Mouse (Mus musculus) frontal cortex, adult (tissue): Measurements from ENCODE around the gene Prr5.
A peak's percentile ranks its signal among the peaks of the same experiment; 100 is the strongest.

Source experiments
- ATAC-seq: cut with Nextera tagmentation; 2 replicates; pipeline ENCODE4 v1.9.2; 2017; ENCODE audit warnings: mild to moderate bottlenecking, moderate library complexity, mixed read lengths; ENCODE audit not compliant: low TSS enrichment

Prr5 gene

GRCm38 (mm10) chr15:84680545-84681454, 11.4 kb downstream of the Prr5 start:
- ATAC-seq = no peak

GRCm38 (mm10) chr15:84681455-84682193, 12.2 kb downstream of the Prr5 start:
- ATAC-seq = no peak

- no peak for ATAC-seq
Observed at GRCm38 (mm10) chr15:84682206-84682605, 12.8 kb downstream of the Prr5 start.

GRCm38 (mm10) chr15:84682821-84683220, 13.4 kb downstream of the Prr5 start:
- no peak for ATAC-seq

GRCm38 (mm10) chr15:84684520-84684919, 15.1 kb downstream of the Prr5 start:
- no peak for ATAC-seq

GRCm38 (mm10) chr15:84685417-84685816, 16.0 kb downstream of the Prr5 start:
- no peak for ATAC-seq

GRCm38 (mm10) chr15:84687904-84688303, 18.5 kb downstream of the Prr5 start:
- ATAC-seq = no peak

- no peak for ATAC-seq
Observed at GRCm38 (mm10) chr15:84689356-84689755, 19.9 kb downstream of the Prr5 start.

- ATAC-seq = no peak
Observed at GRCm38 (mm10) chr15:84691513-84691912, 22.1 kb downstream of the Prr5 start.

GRCm38 (mm10) chr15:84692645-84693044, 23.2 kb downstream of the Prr5 start:
- no peak for ATAC-seq

GRCm38 (mm10) chr15:84696021-84696420, 26.6 kb downstream of the Prr5 start:
- ATAC-seq = no peak

- peak; percentile 39 for ATAC-seq
Observed at GRCm38 (mm10) chr15:84697611-84698011, 28.2 kb downstream of the Prr5 start.

- no peak for ATAC-seq
Observed at GRCm38 (mm10) chr15:84698189-84698588, 28.8 kb downstream of the Prr5 start.

GRCm38 (mm10) chr15:84700147-84700794, 30.9 kb downstream of the Prr5 start:
- no peak for ATAC-seq

- no peak; the same call in 1 of the 2 replicates for ATAC-seq
Observed at GRCm38 (mm10) chr15:84701947-84702346, 32.5 kb downstream of the Prr5 start.

- ATAC-seq = no peak
Observed at GRCm38 (mm10) chr15:84702391-84703345, 33.2 kb downstream of the Prr5 start.

GRCm38 (mm10) chr15:84703992-84704391, 34.6 kb downstream of the Prr5 start:
- no peak for ATAC-seq

- no peak for ATAC-seq
Observed at GRCm38 (mm10) chr15:84705351-84705901, 36.0 kb downstream of the Prr5 start.

GRCm38 (mm10) chr15:84706983-84707619, 37.7 kb downstream of the Prr5 start:
- ATAC-seq = no peak
